Mouse (Mus musculus) heart, embryonic 16.5 days (tissue): ENCODE data around the gene Plvap. TPM values are rescaled to one million over a fixed set of nuclear protein-coding genes. Genes with fewer than 3 reads are reported as not detected.

Source experiments
- ATAC-seq: fragments of 200-750 bp; cut with Nextera tagmentation; replicated peaks from 2 replicates; pipeline ENCODE4 v1.8.0; 2017; ENCODE audit warnings: moderate number of reproducible peaks; ENCODE audit not compliant: insufficient read depth, low FRiP score; ENCODE audit errors: extremely low read depth
- H3K27ac ChIP-seq: fragments of 300-500 bp; sonication (generic); 2 replicates; pipeline ENCODE4 v1.5.1; 2014; ENCODE audit warnings: mild to moderate bottlenecking, low read length, control low read depth, moderate library complexity
- H3K27me3 ChIP-seq: fragments of 300-500 bp; sonication (generic); 2 replicates; pipeline ENCODE4 v1.6.1; 2014; ENCODE audit warnings: low read length, mixed read lengths; ENCODE audit not compliant: control insufficient read depth, insufficient read depth
- H3K36me3 ChIP-seq: fragments of 300-500 bp; sonication (generic); 2 replicates; pipeline ENCODE4 v1.6.1; 2014; ENCODE audit not compliant: control insufficient read depth, insufficient read depth
- H3K4me1 ChIP-seq: fragments of 300-500 bp; sonication (generic); 2 replicates; pipeline ENCODE4 v1.6.1; 2014; ENCODE audit warnings: low read length, mixed read lengths; ENCODE audit not compliant: control insufficient read depth, insufficient read depth
- H3K4me2 ChIP-seq: fragments of 300-500 bp; sonication (generic); 2 replicates; pipeline ENCODE4 v1.6.1; 2014; ENCODE audit warnings: low read depth, mild to moderate bottlenecking, control low read depth, low read length
- H3K4me3 ChIP-seq: fragments of 300-500 bp; sonication (generic); 2 replicates; pipeline ENCODE4 v1.5.1; 2014; ENCODE audit warnings: mild to moderate bottlenecking, control low read depth, low read length
- H3K9ac ChIP-seq: fragments of 300-500 bp; sonication (generic); 2 replicates; pipeline ENCODE4 v1.6.1; 2014; ENCODE audit warnings: low read length, control low read depth
- H3K9me3 ChIP-seq: fragments of 300-500 bp; sonication (generic); replicated peaks from 2 replicates; pipeline ENCODE4 v1.6.1; 2016; ENCODE audit warnings: low read length; ENCODE audit not compliant: control insufficient read depth
- WGBS: fragments of 180-500 bp; shearing (Covaris S2); extraction: QIAGEN DNeasy Blood & Tissue Kit; methylation state at CpG from one replicate; pipeline ENCODE4 v1.1.7; 2014; 5-methylcytosine and 5-hydroxymethylcytosine counted together
- polyA plus RNA-seq: library from polyadenylated mRNA; unstranded; fragments of >200 nt; fragmentation: Nextera tagmentation; extraction: Ambion mirVana; gene quantifications from 2 replicates; pipeline ENCODE4 v1.2.1, GENCODE M21; 2015

Plvap gene
- 86.4 and 106 TPM in 2 replicates for polyA plus RNA-seq

DNA sequence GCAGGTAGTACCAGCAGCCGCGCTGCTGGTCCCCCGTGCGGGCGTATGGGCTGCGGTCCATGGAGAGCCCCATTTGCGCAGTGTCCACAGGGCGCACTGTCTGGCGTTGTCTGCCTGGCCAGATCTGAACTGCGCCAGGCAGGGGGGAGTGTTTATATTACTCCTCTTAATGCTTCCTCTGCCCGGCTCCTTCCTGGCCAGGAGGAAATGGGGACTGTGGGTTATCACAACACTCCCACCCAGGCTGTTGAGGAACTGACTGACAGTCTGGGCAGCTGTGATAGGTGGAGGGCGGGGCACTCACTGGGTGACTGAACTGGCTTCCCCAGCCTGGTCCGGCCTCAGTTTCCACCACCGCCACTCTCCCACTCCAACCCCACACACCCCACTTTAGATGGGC is at the start of gene Plvap:
Gene Plvap, minus strand, starts transcription at position 109 of the 400 bp plus-strand sequence.
- Histone ChIP-seq H3K4me2 (peak within 1 kb of the TSS; percentile 13), H3K36me3 (no peaks in the 10 kb centered on the region), H3K4me3 (peak within 1 kb of the TSS; percentile 35), H3K9me3 (no peaks in the 10 kb centered on the region), H3K4me1 (peaks cover 3% of the 10 kb centered on the region; the same call in 1 of the 2 replicates), H3K27me3 (peaks cover 46% of the 10 kb centered on the region), H3K27ac (0 out of 2 replicates have a peak within 1 kb of the TSS, but pooled peaks have one; percentile 7), H3K9ac (no peak within 1 kb of the TSS)
- peak; percentile 47; the same call in 1 of the 2 replicates for ATAC-seq
- 25% methylated on average over 14 of the region's 14 CpGs for WGBS

DNA sequence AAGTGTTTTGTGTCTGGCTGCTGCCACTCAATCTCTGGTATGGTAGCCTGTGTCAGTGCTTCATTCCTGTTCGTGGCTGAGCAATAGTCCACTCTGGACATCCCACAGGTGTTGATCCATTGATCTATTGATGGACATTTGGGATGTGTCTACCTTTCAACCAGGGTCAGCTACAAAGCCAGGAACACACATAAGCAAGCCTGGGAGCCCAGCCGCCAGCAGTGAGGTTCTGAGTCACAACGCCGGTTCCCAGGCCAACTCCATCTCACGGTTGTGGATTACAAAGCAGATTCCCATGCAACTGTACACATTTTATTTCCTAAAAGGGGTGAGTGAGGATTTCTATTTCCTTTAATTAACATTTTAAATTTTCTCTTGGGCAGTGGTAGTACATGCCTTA is 49.2 kb upstream of the Plvap start:
- Histone ChIP-seq H3K4me2 (no peak overlapping the region), H3K4me1 (peaks cover 19% of the 10 kb centered on the region), H3K9me3 (peaks cover 7% of the 10 kb centered on the region), H3K4me3 (no peak overlapping the region), H3K27ac (no peak overlapping the region), H3K27me3 (peaks cover 60% of the 10 kb centered on the region), H3K9ac (no peak overlapping the region), H3K36me3 (0 out of 2 replicates have a peak, but pooled peaks cover 2% of the 10 kb centered on the region)
- WGBS, result 77% methylated on average over 5 of the region's 5 CpGs
- no peak for ATAC-seq

DNA sequence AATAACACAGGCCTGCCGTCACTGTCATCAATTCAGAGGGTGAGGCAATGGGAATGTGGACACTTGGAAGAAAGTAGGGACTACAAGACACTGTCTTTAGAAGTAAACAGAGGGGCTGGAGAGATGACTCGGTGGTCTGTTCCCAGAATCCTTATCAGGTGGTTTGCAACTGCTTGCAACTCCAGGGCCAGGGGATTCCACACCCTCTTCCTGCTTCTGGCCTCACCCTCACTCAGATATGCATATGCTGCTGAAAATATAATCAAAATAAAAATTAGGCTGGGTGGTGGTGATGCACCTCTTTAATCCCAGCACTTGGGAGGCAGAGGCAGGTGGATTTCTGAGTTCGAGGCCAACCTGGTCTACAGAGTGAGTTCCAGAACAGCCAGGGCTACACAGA is 48.5 kb upstream of the Plvap start:
- peaks cover 60% of the 10 kb centered on the region for H3K27me3 ChIP-seq
- peaks cover 19% of the 10 kb centered on the region for H3K4me1 ChIP-seq
- no peak overlapping the region for H3K9ac ChIP-seq
- ATAC-seq, result no peak
- H3K27ac ChIP-seq, result no peak overlapping the region
- H3K4me3 ChIP-seq, result no peak overlapping the region
- H3K9me3 ChIP-seq, result peaks cover 7% of the 10 kb centered on the region
- WGBS, result 66% methylated on average over 3 of the region's 3 CpGs
- no peak overlapping the region for H3K4me2 ChIP-seq
- H3K36me3 ChIP-seq, result 0 out of 2 replicates have a peak, but pooled peaks cover 2% of the 10 kb centered on the region

DNA sequence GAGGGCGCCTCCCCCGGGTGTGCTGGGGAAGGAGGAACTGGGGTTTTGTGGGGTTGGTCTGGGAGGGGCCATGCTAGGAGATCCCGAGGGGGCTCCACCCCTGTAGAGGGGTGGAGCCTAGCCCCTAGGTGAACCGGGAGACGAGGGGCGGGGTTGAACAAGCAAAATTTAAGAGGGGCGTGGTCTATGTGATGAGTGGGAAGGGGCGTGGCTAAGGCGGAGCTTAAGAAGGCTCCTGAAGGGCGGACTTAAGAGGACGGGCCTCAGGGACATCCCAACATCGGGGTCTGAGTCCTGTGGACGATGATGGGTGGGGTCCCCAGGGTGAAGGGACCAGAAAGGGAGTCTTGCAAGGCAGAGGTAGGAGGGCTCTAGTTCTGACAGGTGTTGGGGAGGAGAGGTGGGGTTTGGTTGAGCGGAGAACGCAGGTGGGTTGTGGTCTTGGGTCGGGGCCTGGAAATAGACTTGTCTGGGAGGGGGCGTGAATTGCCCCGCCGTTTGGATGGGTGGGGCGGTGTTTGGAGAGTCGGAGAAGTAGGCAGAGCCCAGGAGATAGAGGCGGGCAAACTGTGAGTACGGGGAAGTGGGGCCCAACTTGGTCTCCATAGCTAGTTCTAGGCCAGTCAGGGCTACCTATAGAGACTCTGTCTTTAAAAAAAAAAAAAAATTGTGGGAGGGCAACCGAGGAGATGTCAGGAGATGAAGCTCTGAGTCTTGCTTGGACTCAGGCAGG is 47.6 kb upstream of the Plvap start:
- 2% methylated on average over 24 of the region's 24 CpGs for WGBS
- Histone ChIP-seq H3K27me3 (peaks cover 60% of the 10 kb centered on the region), H3K4me3 (peak overlapping the region; percentile 44), H3K4me2 (peak overlapping the region; percentile 62), H3K27ac (no peak overlapping the region), H3K36me3 (0 out of 2 replicates have a peak, but pooled peaks cover under 1% of the 10 kb centered on the region), H3K4me1 (peaks cover 19% of the 10 kb centered on the region), H3K9ac (peak overlapping the region; percentile 59), H3K9me3 (peaks cover 3% of the 10 kb centered on the region)
- peak; percentile 10; the same call in 1 of the 2 replicates for ATAC-seq

DNA sequence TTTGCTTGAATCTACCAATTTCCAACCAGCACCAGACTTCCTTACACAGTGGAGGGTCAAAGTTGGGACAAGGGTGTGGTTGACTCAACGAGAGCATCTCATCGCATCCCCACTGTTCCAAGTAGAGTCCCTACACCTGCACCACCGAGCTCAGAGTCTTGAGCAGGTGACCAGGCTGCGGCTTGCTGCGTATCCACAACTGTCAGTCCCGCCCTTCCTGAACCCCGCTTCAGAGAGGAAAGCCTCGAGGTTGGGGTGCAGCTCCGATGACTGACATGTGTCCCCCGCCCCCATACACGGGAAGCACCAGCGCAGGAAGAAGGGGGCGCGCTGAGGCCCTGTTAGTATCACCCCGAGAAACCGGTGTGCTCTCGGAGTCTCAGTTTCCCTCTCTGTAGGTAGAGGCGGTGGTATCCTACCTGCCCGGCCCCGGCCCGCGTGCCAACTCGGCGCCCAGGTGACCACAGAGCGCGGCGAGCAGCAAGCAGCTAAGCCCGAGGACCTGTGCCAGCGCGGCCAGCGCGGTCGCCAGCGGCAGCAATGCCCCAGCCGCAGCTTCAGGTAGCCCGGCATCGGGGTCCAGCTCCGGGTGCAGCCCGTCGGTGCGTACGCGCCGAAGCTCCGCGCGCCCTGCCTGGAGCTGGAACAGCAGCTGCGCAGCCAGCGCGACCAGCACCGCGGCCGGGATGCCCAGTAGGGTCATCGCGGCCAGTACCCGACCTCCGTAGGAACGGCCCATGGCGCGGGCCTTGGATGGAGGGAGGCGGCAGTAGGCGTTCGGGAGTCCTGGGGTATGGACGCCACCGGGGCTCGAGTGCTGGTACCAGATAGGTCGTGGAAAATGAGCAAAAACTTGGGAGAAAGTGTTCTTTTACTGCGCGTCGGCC is 46.8 kb upstream of the Plvap start, which contains the start of gene Tmem221:
Gene Tmem221, minus strand, starts transcription at position 801 of the 887 bp plus-strand sequence.
- H3K27ac ChIP-seq, result no peak within 1 kb of the TSS
- H3K9me3 ChIP-seq, result no peaks in the 10 kb centered on the region
- no peak for ATAC-seq
- no peaks in the 10 kb centered on the region for H3K36me3 ChIP-seq
- H3K4me3 ChIP-seq, result peak within 1 kb of the TSS; percentile 44
- peak within 1 kb of the TSS; percentile 62 for H3K4me2 ChIP-seq
- peaks cover 19% of the 10 kb centered on the region for H3K4me1 ChIP-seq
- peak within 1 kb of the TSS; percentile 59 for H3K9ac ChIP-seq
- 3% methylated on average over 70 of the region's 70 CpGs for WGBS
- H3K27me3 ChIP-seq, result peaks cover 60% of the 10 kb centered on the region

DNA sequence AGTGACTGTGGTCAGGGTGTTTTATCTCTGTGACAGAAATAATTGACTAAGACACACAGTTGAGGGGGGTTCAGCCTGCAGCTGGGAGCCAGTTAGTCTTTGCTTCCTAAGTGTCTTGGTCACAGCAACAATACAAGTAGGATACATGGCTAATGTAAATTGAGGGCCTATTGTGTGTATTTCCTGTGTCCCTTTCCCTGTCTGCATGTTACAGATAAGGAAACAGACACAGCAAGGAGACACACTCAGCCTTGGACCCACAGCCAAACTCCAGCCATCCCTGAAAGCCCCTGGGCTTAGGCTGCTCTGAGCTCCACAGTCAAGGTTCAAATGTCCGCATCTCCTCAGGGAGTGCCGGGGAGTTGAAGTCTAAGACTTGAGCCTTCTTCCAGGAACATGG is 43.1 kb upstream of the Plvap start:
- no peak for ATAC-seq
- Histone ChIP-seq H3K36me3 (no peaks in the 10 kb centered on the region), H3K9me3 (no peaks in the 10 kb centered on the region), H3K27me3 (peaks cover 35% of the 10 kb centered on the region), H3K4me3 (no peak overlapping the region), H3K9ac (no peak overlapping the region), H3K4me1 (peaks cover 12% of the 10 kb centered on the region), H3K27ac (no peak overlapping the region), H3K4me2 (no peak overlapping the region)
- 57% methylated on average over 2 of the region's 2 CpGs for WGBS

DNA sequence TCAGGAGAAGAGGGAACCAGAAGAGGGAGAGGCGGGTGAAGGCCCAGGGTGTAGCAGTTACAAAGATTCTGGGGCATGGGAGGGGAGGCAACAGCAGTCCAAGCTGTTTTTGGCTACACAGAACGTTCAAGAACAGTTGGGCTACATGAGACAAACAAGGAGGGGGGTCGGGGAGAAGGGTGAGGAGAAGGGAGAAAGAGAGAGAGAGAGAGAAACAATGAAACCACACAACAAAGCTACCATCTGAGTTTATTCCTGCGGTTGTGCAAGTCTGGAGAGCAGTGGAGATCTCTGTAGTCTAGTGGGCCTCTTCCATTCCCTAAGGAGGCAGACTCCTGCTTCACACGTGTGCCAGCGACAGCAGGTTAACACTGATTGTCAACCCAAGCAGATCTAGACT is 42.4 kb upstream of the Plvap start:
- Histone ChIP-seq H3K4me1 (peaks cover 9% of the 10 kb centered on the region), H3K9me3 (no peaks in the 10 kb centered on the region), H3K27me3 (peaks cover 29% of the 10 kb centered on the region), H3K27ac (no peak overlapping the region), H3K9ac (no peak overlapping the region), H3K36me3 (no peaks in the 10 kb centered on the region), H3K4me3 (no peak overlapping the region), H3K4me2 (no peak overlapping the region)
- 68% methylated on average over 6 of the region's 6 CpGs for WGBS
- no peak for ATAC-seq

DNA sequence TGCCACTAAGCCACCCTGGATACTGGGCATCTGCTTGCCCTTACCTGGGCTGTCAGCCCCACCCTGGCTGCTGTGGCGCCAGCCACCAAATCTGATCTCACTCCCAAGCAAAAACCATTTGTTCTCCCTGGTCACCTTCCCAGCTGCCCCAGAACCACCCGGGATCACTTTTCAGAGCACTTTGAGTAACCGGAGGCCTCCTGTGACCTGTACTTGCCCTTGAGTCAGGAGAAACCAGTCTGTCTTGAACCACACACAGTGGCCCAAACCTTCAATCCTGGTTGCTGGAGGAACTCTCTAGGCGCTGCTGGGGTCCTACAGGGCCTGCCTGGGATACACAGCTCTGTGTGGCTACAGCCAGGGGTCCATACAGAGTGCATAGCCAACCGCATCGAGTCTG is 41.2 kb upstream of the Plvap start:
- ATAC-seq, result no peak
- Histone ChIP-seq H3K4me2 (no peak overlapping the region), H3K9me3 (no peaks in the 10 kb centered on the region), H3K36me3 (peaks cover 7% of the 10 kb centered on the region; the same call in 1 of the 2 replicates), H3K27ac (no peak overlapping the region), H3K27me3 (peaks cover 16% of the 10 kb centered on the region), H3K4me1 (no peaks in the 10 kb centered on the region), H3K9ac (no peak overlapping the region), H3K4me3 (no peak overlapping the region)
- 62% methylated on average over 6 of the region's 6 CpGs for WGBS
